Mouse (Mus musculus): Measurements from ENCODE around the gene Fam110a. TPM values are rescaled to one million over a fixed set of nuclear protein-coding genes. Genes with fewer than 3 reads are reported as not detected.

Gene Fam110a
- polyA plus RNA-seq, 1 experiment: 19.9 TPM

GRCm38 (mm10) chr2:151985426-151986172 is 5.6 kb upstream of the Fam110a start:
- Histone ChIP-seq H3K4me3 (ENCODE audit: insufficient read depth, low read length) (no peak overlapping the region), H3K27ac (ENCODE audit: insufficient read depth, low read depth, low read length) (no peak overlapping the region), H3K4me1 (ENCODE audit: control insufficient read depth, insufficient read depth, low read length) (peaks cover 2% of the 10 kb centered on the region)
- no peak for TF ChIP-seq POLR2A (IDR thresholded peaks at IDR 0.05; ENCODE audit: borderline replicate concordance, low read depth, low read length)
- TF ChIP-seq CTCF (IDR thresholded peaks at IDR 0.05; ENCODE audit: low read depth, low read length): no peak

- Histone ChIP-seq H3K4me3 (ENCODE audit: insufficient read depth, low read length) (no peak overlapping the region), H3K27ac (ENCODE audit: insufficient read depth, low read depth, low read length) (no peak overlapping the region), H3K4me1 (ENCODE audit: control insufficient read depth, insufficient read depth, low read length) (peaks cover 9% of the 10 kb centered on the region)
- TF ChIP-seq POLR2A (IDR thresholded peaks at IDR 0.05; ENCODE audit: borderline replicate concordance, low read depth, low read length) (no peak), CTCF (IDR thresholded peaks at IDR 0.05; ENCODE audit: low read depth, low read length) (no peak)
These were observed 4.0 kb upstream of the Fam110a start for GRCm38 (mm10) chr2:151984019-151984418.

DNA sequence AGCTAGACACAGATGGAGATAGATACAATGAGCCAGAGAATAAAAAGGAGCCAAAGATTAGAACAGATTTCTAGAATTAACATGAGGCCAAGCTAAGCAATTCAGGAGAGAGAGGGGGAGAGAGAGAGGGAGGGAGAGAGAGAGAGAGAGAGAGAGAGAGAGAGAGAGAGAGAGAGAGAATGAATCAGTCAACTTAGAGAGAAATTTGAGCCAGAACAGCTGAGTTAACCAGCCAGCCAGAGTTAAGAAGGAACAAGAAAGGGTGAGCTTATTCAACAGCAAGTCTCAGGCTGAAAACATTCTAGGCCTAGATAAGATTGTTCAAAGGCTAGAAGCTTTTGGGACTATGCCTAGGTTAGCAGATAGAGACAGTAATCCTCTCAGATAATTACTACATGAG is 2.5 kb upstream of the Fam110a start:
- no peak overlapping the region for H3K27ac ChIP-seq (ENCODE audit: insufficient read depth, low read depth, low read length)
- no peak overlapping the region for H3K4me3 ChIP-seq (ENCODE audit: insufficient read depth, low read length)
- no peak for TF ChIP-seq POLR2A (IDR thresholded peaks at IDR 0.05; ENCODE audit: borderline replicate concordance, low read depth, low read length)
- peaks cover 24% of the 10 kb centered on the region for H3K4me1 ChIP-seq (ENCODE audit: control insufficient read depth, insufficient read depth, low read length)

DNA sequence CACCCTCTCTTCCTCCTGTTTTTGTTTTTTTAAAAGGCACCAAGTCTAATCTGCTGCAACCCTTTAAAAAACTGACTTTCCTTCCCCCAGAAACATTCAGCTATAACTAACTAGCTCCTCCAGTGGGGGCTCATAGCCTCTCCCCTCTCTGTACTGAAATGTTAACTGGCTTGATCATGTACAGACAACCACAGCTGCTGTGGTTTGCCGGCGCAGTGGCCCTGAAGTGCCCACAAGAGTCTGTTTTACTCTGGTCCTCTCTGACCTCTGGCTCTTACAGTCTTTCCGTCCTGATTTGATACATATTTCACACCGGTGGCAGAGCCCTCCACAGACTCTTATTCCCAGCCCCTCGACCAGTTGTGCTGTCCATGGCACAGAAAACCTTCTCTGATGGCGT is 1.2 kb upstream of the Fam110a start:
- Histone ChIP-seq H3K27ac (ENCODE audit: insufficient read depth, low read depth, low read length) (no peak overlapping the region), H3K4me1 (ENCODE audit: control insufficient read depth, insufficient read depth, low read length) (peaks cover 24% of the 10 kb centered on the region), H3K4me3 (ENCODE audit: insufficient read depth, low read length) (no peak overlapping the region)
- TF ChIP-seq CTCF (IDR thresholded peaks at IDR 0.05; ENCODE audit: low read depth, low read length) (no peak), POLR2A (IDR thresholded peaks at IDR 0.05; ENCODE audit: borderline replicate concordance, low read depth, low read length) (no peak)

DNA sequence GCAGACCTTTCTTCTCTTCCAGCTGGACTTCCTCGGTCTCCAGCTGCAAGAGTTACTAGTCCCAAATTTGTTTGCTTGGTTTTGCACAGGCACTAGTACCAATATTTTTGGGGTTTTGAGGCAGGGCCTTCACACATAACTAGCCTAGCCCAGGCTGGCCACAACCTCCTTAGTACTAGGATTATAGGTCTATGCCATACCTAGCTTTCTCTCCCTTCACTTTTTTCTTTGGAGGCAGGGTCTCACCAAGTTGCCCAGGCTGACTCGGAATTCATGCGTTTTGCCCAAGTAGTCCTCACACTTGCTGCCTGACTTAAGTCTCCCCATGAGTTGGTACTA is 305 bp upstream of the Fam110a start:
- Histone ChIP-seq H3K4me3 (ENCODE audit: insufficient read depth, low read length) (peak overlapping the region; percentile 12; the same call in 1 of the 2 replicates), H3K4me1 (ENCODE audit: control insufficient read depth, insufficient read depth, low read length) (peaks cover 24% of the 10 kb centered on the region), H3K27ac (ENCODE audit: insufficient read depth, low read depth, low read length) (peak overlapping the region; percentile 37)
- TF ChIP-seq CTCF (IDR thresholded peaks at IDR 0.05; ENCODE audit: low read depth, low read length) (no peak), POLR2A (IDR thresholded peaks at IDR 0.05; ENCODE audit: borderline replicate concordance, low read depth, low read length) (no peak)

DNA sequence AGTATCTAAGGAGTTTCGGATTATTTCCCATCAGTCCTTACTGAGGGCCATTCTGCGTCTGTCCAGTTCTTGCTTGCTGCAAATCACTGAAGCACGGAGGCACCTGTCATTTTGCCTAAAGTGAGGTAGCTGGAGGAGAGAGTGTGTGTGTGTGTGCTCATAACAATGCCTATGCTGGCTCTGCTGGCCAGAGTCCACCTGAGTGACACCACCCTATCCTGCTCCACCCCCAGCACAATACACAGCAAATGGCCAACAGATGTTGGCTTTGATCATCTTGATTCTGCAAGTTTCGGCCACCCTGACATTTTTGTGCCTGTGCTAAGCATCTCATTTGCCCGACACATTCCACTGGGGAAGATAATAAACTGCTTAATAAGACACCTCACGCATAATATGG is 1.5 kb downstream of the Fam110a start:
- Histone ChIP-seq H3K4me3 (ENCODE audit: insufficient read depth, low read length) (no peak overlapping the region), H3K4me1 (ENCODE audit: control insufficient read depth, insufficient read depth, low read length) (peaks cover 34% of the 10 kb centered on the region), H3K27ac (ENCODE audit: insufficient read depth, low read depth, low read length) (no peak overlapping the region)
- TF ChIP-seq CTCF (IDR thresholded peaks at IDR 0.05; ENCODE audit: low read depth, low read length) (no peak), POLR2A (IDR thresholded peaks at IDR 0.05; ENCODE audit: borderline replicate concordance, low read depth, low read length) (no peak)

DNA sequence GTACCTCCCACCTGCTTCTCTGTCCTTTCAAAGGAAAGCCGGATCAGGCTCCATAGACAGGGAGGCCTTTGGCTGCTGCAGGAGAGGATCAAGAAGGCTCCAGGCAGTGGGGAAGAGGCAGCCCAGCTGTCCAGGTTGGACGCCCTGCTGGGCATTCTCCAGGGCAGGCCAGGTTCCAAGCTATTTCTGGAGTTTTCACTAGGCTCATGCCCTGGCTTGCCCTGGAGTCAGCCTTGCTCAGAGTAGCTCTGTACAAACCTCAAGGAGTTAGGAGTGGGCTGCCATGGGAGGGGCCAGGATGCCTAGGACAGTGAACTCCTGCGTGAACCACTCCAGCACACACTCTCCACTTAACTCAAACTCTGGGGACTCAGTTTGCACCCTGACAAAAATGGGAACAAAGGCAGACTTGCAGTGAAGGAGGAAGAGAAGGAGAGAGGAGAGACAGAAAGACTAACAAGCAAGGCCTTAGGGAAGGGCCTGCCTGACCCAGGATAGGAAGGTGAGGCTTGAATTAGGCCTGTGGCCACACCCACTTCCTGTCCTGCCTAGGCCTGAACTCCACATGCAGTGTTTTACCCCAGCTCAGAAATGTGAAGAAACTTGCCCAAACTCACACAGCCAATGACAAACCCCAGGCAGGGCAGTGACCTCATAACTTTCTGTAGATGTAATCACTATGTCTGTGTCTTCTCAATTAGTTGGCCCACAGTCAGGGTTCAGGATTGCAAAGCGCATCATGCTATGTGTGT is 2.2 kb downstream of the Fam110a start:
- Histone ChIP-seq H3K4me3 (ENCODE audit: insufficient read depth, low read length) (no peak overlapping the region), H3K4me1 (ENCODE audit: control insufficient read depth, insufficient read depth, low read length) (peaks cover 37% of the 10 kb centered on the region), H3K27ac (ENCODE audit: insufficient read depth, low read depth, low read length) (no peak overlapping the region)
- no peak for TF ChIP-seq POLR2A (IDR thresholded peaks at IDR 0.05; ENCODE audit: borderline replicate concordance, low read depth, low read length)
- no peak for TF ChIP-seq CTCF (IDR thresholded peaks at IDR 0.05; ENCODE audit: low read depth, low read length)

GRCm38 (mm10) chr2:151976067-151976466 is 4.0 kb downstream of the Fam110a start:
- H3K4me1 ChIP-seq (ENCODE audit: control insufficient read depth, insufficient read depth, low read length): peaks cover 45% of the 10 kb centered on the region

DNA sequence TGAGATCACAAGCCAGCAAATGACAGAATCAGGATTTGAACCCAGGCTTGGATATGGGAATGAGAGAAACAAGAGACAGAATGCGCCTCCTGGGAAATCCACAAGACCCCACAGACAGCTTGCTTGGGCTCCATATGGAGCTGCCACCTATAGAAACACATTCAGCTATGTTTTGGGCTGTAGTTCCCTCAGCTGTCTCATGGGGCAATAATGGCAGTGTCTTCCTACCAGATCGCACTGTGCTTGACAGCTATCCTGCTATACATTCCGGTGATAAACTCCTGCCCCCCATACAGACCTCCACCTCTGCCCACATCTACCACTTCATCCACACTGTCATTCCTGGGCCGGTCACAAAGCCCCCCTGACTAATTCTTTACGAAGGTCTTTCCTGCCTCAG is 4.7 kb downstream of the Fam110a start:
- peaks cover 40% of the 10 kb centered on the region for H3K4me1 ChIP-seq (ENCODE audit: control insufficient read depth, insufficient read depth, low read length)
- H3K27ac ChIP-seq (ENCODE audit: insufficient read depth, low read depth, low read length): no peak overlapping the region
- H3K4me3 ChIP-seq (ENCODE audit: insufficient read depth, low read length): no peak overlapping the region
- no peak for TF ChIP-seq CTCF (IDR thresholded peaks at IDR 0.05; ENCODE audit: low read depth, low read length)
- TF ChIP-seq POLR2A (IDR thresholded peaks at IDR 0.05; ENCODE audit: borderline replicate concordance, low read depth, low read length): no peak

More at GRCm38 (mm10) chr2:151976067-151976466, 4.0 kb downstream of the Fam110a start:
- no peak overlapping the region for H3K27ac ChIP-seq (ENCODE audit: insufficient read depth, low read depth, low read length)
- H3K4me3 ChIP-seq (ENCODE audit: insufficient read depth, low read length): no peak overlapping the region
- no peak for TF ChIP-seq CTCF (IDR thresholded peaks at IDR 0.05; ENCODE audit: low read depth, low read length)
- TF ChIP-seq POLR2A (IDR thresholded peaks at IDR 0.05; ENCODE audit: borderline replicate concordance, low read depth, low read length): no peak
